Mouse (Mus musculus): ENCODE measurements around the gene Kcnq5. TPM values are rescaled to one million over a fixed set of nuclear protein-coding genes. Genes with fewer than 3 reads are reported as not detected.
"Not testable (repeated sequence)": the region's sequence is repeated elsewhere in the genome, so short reads cannot be mapped to it uniquely, and the experiment has no call there.

Kcnq5 gene
- polyA plus RNA-seq, 1 experiment from 2014 or later, result 2.6 TPM

- H3K9me3 ChIP-seq (ENCODE audit: control insufficient read depth, low read length), result no peaks in the 10 kb centered on the region
- no peak overlapping the region for H3K9ac ChIP-seq
- no peaks in the 10 kb centered on the region for H3K36me3 ChIP-seq (replicated peaks; ENCODE audit: control insufficient read depth, insufficient read depth)
- DNase-seq (ENCODE audit: low spot score), result no peak
- H3K27me3 ChIP-seq (ENCODE audit: control insufficient read depth, insufficient read depth, low read length), result no peaks in the 10 kb centered on the region
- H3K4me2 ChIP-seq (replicated peaks), result no peak overlapping the region
- no peak overlapping the region for H3K27ac ChIP-seq
- H3K4me3 ChIP-seq (replicated peaks; ENCODE audit: low read length), result no peak overlapping the region
- WGBS, result 78% methylated on average over 6 of the region's 6 CpGs
- H3K4me1 ChIP-seq (replicated peaks; ENCODE audit: control insufficient read depth, insufficient read depth, low read length), result no peaks in the 10 kb centered on the region
- no peak for ATAC-seq (ENCODE audit: low FRiP score)
Measured at GRCm38 (mm10) chr1:21391138-21391671, 570.5 kb downstream of the Kcnq5 start.

GRCm38 (mm10) chr1:21383256-21383655 lies 578.5 kb downstream of the Kcnq5 start, which contains the start of gene Khdc1b:
Khdc1b (plus strand) TSS chr1:21383556.
- DNase-seq (ENCODE audit: low spot score) (no peak), ATAC-seq (ENCODE audit: low FRiP score) (no peak)
- Histone ChIP-seq H3K27ac (no peak within 1 kb of the TSS), H3K36me3 (replicated peaks; ENCODE audit: control insufficient read depth, insufficient read depth) (no peaks in the 10 kb centered on the region), H3K9me3 (ENCODE audit: control insufficient read depth, low read length) (0 out of 2 replicates have a peak, but pooled peaks cover 3% of the 10 kb centered on the region), H3K4me3 (replicated peaks; ENCODE audit: low read length) (no peak within 1 kb of the TSS), H3K9ac (no peak within 1 kb of the TSS), H3K4me1 (replicated peaks; ENCODE audit: control insufficient read depth, insufficient read depth, low read length) (no peaks in the 10 kb centered on the region), H3K4me2 (replicated peaks) (no peak within 1 kb of the TSS), H3K27me3 (ENCODE audit: control insufficient read depth, insufficient read depth, low read length) (no peaks in the 10 kb centered on the region)
- 93% methylated on average over 1 of the region's 1 CpGs for WGBS

- H3K4me2 ChIP-seq (replicated peaks); H3K27ac ChIP-seq; H3K4me3 ChIP-seq (replicated peaks; ENCODE audit: low read length); DNase-seq (ENCODE audit: low spot score); H3K36me3 ChIP-seq (replicated peaks; ENCODE audit: control insufficient read depth, insufficient read depth); H3K9me3 ChIP-seq (ENCODE audit: control insufficient read depth, low read length); H3K9ac ChIP-seq; H3K27me3 ChIP-seq (ENCODE audit: control insufficient read depth, insufficient read depth, low read length); ATAC-seq (ENCODE audit: low FRiP score); H3K4me1 ChIP-seq (replicated peaks; ENCODE audit: control insufficient read depth, insufficient read depth, low read length): not testable (repeated sequence)
- 82% methylated on average over 1 of the region's 1 CpGs for WGBS
Measured at GRCm38 (mm10) chr1:21368031-21368430, 593.7 kb downstream of the Kcnq5 start, which contains the start of gene Khdc1c. Khdc1c (plus strand) TSS chr1:21368331.

- Histone ChIP-seq H3K9ac (no peak within 1 kb of the TSS), H3K4me3 (replicated peaks; ENCODE audit: low read length) (no peak within 1 kb of the TSS), H3K9me3 (ENCODE audit: control insufficient read depth, low read length) (no peaks in the 10 kb centered on the region), H3K4me2 (replicated peaks) (no peak within 1 kb of the TSS), H3K27ac (no peak within 1 kb of the TSS), H3K4me1 (replicated peaks; ENCODE audit: control insufficient read depth, insufficient read depth, low read length) (no peaks in the 10 kb centered on the region), H3K27me3 (ENCODE audit: control insufficient read depth, insufficient read depth, low read length) (no peaks in the 10 kb centered on the region), H3K36me3 (replicated peaks; ENCODE audit: control insufficient read depth, insufficient read depth) (no peaks in the 10 kb centered on the region)
- ATAC-seq (ENCODE audit: low FRiP score) (no peak), DNase-seq (ENCODE audit: low spot score) (no peak)
- WGBS, result 75% methylated on average over 2 of the region's 2 CpGs
Measured at GRCm38 (mm10) chr1:21349341-21349740, 612.4 kb downstream of the Kcnq5 start, which contains the start of gene Khdc1a. Khdc1a (plus strand) TSS chr1:21349641.

Measured in hindbrain, embryonic 14.5 days (tissue).